Mouse (Mus musculus): Measurements from ENCODE around the gene Olfr54. TPM values are rescaled to one million over a fixed set of nuclear protein-coding genes. Genes with fewer than 3 reads are reported as not detected.
"Not testable (repeated sequence)": the region's sequence is repeated elsewhere in the genome, so short reads cannot be mapped to it uniquely, and the experiment has no call there.

Gene Olfr54
- not detected in 2 replicates for polyA plus RNA-seq (2014; fragmentation: Nextera tagmentation; extraction: Ambion mirVana)

DNA sequence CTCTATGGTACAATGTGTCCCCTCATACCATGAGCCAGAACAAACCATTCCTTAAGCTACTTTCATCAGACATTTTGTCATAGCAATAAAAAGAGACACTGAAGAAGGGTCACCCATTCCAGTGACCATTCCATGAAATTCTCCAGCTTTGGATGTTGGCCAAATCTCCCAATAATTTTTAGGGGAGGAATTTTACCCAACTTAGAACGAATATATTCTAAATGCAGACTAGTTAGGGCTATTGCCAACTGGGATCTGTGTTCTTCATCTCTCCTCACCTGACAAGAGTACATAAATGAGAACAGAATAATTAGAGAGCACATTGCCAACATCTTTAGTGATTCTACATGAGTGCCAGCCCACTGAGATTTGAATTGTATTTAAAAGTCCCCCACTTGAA is at the start of gene Olfr54:
Gene Olfr54 (plus strand): TSS at position 301 of the 400 bp plus-strand sequence.
- H3K9me3 ChIP-seq (replicated peaks; ENCODE audit: control insufficient read depth, low read length): no peaks in the 10 kb centered on the region
- no peak within 1 kb of the TSS for H3K27ac ChIP-seq (ENCODE audit: low read depth, low read length)
- no peaks in the 10 kb centered on the region for H3K36me3 ChIP-seq (ENCODE audit: control insufficient read depth, insufficient read depth, low read length)
- no peaks in the 10 kb centered on the region for H3K27me3 ChIP-seq (replicated peaks; ENCODE audit: control insufficient read depth, insufficient read depth, low read length)
- no peak within 1 kb of the TSS for H3K4me3 ChIP-seq (ENCODE audit: low read depth, low read length)
- no peaks in the 10 kb centered on the region for H3K4me1 ChIP-seq (ENCODE audit: control insufficient read depth, insufficient read depth, low read length)
- WGBS: 88% methylated on average over 1 of the region's 1 CpGs
- no peak within 1 kb of the TSS for H3K4me2 ChIP-seq (ENCODE audit: low read length)
- ATAC-seq: no peak
- DNase-seq (ENCODE audit: low spot score): no peak
- no peak within 1 kb of the TSS for H3K9ac ChIP-seq (ENCODE audit: low read length)

DNA sequence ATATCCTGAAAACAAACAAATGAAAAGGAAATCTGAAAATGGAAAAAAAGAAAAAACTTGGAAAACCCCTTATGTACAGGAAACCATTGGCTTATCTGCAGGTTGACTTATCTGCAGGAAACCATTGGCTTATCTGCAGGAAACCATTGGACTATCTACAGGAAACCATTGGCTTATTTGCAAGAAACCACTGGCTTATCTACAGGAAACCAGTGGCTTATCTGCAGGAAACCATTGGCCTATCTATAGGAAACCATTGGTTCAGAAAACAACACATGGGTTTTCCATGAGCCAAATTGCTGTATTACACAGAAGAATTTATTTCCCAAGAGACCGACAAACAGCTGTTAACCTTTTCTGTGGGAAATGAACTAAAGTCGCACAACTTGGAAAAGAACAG is 49.1 kb upstream of the Olfr54 start:
- Histone ChIP-seq H3K4me3 (ENCODE audit: low read depth, low read length) (no peak overlapping the region), H3K9me3 (replicated peaks; ENCODE audit: control insufficient read depth, low read length) (no peaks in the 10 kb centered on the region), H3K4me2 (ENCODE audit: low read length) (no peak overlapping the region), H3K9ac (ENCODE audit: low read length) (no peak overlapping the region), H3K27me3 (replicated peaks; ENCODE audit: control insufficient read depth, insufficient read depth, low read length) (no peaks in the 10 kb centered on the region), H3K27ac (ENCODE audit: low read depth, low read length) (no peak overlapping the region), H3K36me3 (ENCODE audit: control insufficient read depth, insufficient read depth, low read length) (no peaks in the 10 kb centered on the region), H3K4me1 (ENCODE audit: control insufficient read depth, insufficient read depth, low read length) (no peaks in the 10 kb centered on the region)
- DNase-seq (ENCODE audit: low spot score) (no peak), ATAC-seq (no peak)
- 82% methylated on average over 2 of the region's 2 CpGs for WGBS

DNA sequence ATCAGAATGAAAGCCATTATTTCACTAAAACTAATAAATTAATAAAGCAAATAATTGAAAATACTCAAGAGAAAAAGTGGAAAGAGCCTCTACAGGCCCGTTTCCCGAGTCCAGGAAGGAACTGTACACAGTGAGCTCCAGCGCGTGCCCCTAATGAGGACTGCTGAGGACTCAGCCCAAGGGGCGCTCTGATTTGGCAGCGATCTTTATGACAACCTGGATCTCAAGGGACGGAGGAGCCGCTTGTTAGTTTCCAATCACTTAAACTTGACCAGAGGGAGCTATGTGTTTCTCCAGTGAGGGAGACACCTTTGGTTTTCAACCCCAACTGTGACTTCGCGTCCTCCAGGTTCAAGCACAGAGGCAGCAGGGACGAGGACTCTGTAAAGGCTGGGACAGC is 47.8 kb upstream of the Olfr54 start, which contains the start of gene Olfr1378:
Gene Olfr1378 (plus strand): TSS at position 301 of the 400 bp plus-strand sequence.
- H3K4me1 ChIP-seq (ENCODE audit: control insufficient read depth, insufficient read depth, low read length): no peaks in the 10 kb centered on the region
- H3K9me3 ChIP-seq (replicated peaks; ENCODE audit: control insufficient read depth, low read length): no peaks in the 10 kb centered on the region
- no peak within 1 kb of the TSS for H3K9ac ChIP-seq (ENCODE audit: low read length)
- 87% methylated on average over 11 of the region's 11 CpGs for WGBS
- ATAC-seq: no peak
- H3K27me3 ChIP-seq (replicated peaks; ENCODE audit: control insufficient read depth, insufficient read depth, low read length): no peaks in the 10 kb centered on the region
- no peak within 1 kb of the TSS for H3K4me2 ChIP-seq (ENCODE audit: low read length)
- H3K27ac ChIP-seq (ENCODE audit: low read depth, low read length): no peak within 1 kb of the TSS
- no peak within 1 kb of the TSS for H3K4me3 ChIP-seq (ENCODE audit: low read depth, low read length)
- no peak for DNase-seq (ENCODE audit: low spot score)
- H3K36me3 ChIP-seq (ENCODE audit: control insufficient read depth, insufficient read depth, low read length): no peaks in the 10 kb centered on the region

DNA sequence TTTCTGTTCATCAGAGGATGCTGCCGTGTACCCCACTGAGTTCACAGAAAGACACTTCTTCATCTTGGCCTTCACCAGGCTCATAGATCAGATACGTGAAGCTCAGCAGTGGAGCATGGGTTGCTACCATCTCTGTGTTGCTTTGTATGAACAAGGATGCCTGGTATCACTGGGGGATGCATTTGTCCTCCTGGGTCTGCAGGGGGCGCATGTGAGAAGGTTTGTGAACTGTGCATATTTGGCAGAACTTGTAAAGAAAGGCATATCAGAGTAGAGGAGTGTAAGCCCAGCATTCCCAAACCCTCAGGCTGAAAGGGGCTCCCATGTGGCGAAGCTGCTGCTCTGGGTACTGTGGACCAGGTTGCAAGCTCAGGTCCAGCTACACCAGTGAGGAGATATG is 36.8 kb upstream of the Olfr54 start:
- H3K9me3 ChIP-seq (replicated peaks; ENCODE audit: control insufficient read depth, low read length): no peaks in the 10 kb centered on the region
- no peak overlapping the region for H3K4me2 ChIP-seq (ENCODE audit: low read length)
- no peak for DNase-seq (ENCODE audit: low spot score)
- no peaks in the 10 kb centered on the region for H3K27me3 ChIP-seq (replicated peaks; ENCODE audit: control insufficient read depth, insufficient read depth, low read length)
- ATAC-seq: no peak
- H3K36me3 ChIP-seq (ENCODE audit: control insufficient read depth, insufficient read depth, low read length): no peaks in the 10 kb centered on the region
- no peak overlapping the region for H3K9ac ChIP-seq (ENCODE audit: low read length)
- WGBS: 64% methylated on average over 4 of the region's 4 CpGs
- H3K4me1 ChIP-seq (ENCODE audit: control insufficient read depth, insufficient read depth, low read length): no peaks in the 10 kb centered on the region
- no peak overlapping the region for H3K4me3 ChIP-seq (ENCODE audit: low read depth, low read length)
- no peak overlapping the region for H3K27ac ChIP-seq (ENCODE audit: low read depth, low read length)

DNA sequence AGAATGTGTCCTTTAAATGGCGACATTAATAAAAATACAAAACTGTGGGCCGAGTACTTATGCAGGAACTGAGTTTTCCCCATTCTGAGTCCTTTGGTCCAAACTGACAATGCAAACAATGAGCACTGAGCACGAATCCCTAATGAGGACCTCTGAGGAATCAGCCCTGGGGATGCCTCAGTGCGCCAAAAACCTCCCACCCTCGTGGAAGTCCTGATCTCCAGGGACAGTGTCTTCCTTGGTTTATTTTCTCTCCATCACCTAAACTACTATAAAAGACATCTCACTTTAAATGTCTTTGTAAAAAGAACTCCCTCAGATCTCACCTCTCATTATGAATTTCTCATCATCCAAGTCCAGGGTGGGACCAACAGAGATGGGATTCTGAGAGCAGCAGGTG is 32.4 kb upstream of the Olfr54 start, which contains the start of gene Olfr1377:
Gene Olfr1377 (plus strand): TSS at position 301 of the 400 bp plus-strand sequence.
- H3K9me3 ChIP-seq (replicated peaks; ENCODE audit: control insufficient read depth, low read length): no peaks in the 10 kb centered on the region
- H3K9ac ChIP-seq (ENCODE audit: low read length): no peak within 1 kb of the TSS
- H3K27ac ChIP-seq (ENCODE audit: low read depth, low read length): no peak within 1 kb of the TSS
- no peak within 1 kb of the TSS for H3K4me3 ChIP-seq (ENCODE audit: low read depth, low read length)
- H3K36me3 ChIP-seq (ENCODE audit: control insufficient read depth, insufficient read depth, low read length): no peaks in the 10 kb centered on the region
- 67% methylated on average over 5 of the region's 5 CpGs for WGBS
- no peak within 1 kb of the TSS for H3K4me2 ChIP-seq (ENCODE audit: low read length)
- DNase-seq (ENCODE audit: low spot score) (no peak), ATAC-seq (no peak)
- no peaks in the 10 kb centered on the region for H3K27me3 ChIP-seq (replicated peaks; ENCODE audit: control insufficient read depth, insufficient read depth, low read length)
- H3K4me1 ChIP-seq (ENCODE audit: control insufficient read depth, insufficient read depth, low read length): no peaks in the 10 kb centered on the region

DNA sequence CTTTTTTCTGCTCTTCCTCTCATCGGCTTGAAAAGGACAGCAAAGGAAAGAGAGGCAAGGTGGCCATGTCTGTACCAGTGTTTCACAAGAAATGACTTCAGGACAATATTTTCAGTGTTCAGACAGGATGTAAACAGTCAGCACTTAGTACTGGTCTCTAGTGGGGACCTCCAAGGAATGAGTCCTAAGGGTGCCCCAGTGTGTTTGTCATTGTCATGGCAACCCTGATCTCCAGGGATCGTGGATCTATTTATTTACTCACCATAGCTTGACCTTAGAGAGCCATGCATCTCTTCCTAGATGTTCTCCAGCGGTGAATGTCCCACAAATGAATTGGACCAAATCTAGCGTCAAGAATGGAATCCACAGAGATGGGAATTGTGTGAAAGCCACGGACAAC is 10.7 kb upstream of the Olfr54 start, which contains the start of gene Olfr51:
Gene Olfr51 (plus strand): TSS at position 301 of the 400 bp plus-strand sequence.
- no peaks in the 10 kb centered on the region for H3K9me3 ChIP-seq (replicated peaks; ENCODE audit: control insufficient read depth, low read length)
- 84% methylated on average over 5 of the region's 5 CpGs for WGBS
- no peak within 1 kb of the TSS for H3K27ac ChIP-seq (ENCODE audit: low read depth, low read length)
- no peak within 1 kb of the TSS for H3K4me2 ChIP-seq (ENCODE audit: low read length)
- no peak for ATAC-seq
- no peak within 1 kb of the TSS for H3K9ac ChIP-seq (ENCODE audit: low read length)
- no peaks in the 10 kb centered on the region for H3K4me1 ChIP-seq (ENCODE audit: control insufficient read depth, insufficient read depth, low read length)
- H3K27me3 ChIP-seq (replicated peaks; ENCODE audit: control insufficient read depth, insufficient read depth, low read length): no peaks in the 10 kb centered on the region
- H3K36me3 ChIP-seq (ENCODE audit: control insufficient read depth, insufficient read depth, low read length): no peaks in the 10 kb centered on the region
- H3K4me3 ChIP-seq (ENCODE audit: low read depth, low read length): no peak within 1 kb of the TSS
- DNase-seq (ENCODE audit: low spot score): no peak

DNA sequence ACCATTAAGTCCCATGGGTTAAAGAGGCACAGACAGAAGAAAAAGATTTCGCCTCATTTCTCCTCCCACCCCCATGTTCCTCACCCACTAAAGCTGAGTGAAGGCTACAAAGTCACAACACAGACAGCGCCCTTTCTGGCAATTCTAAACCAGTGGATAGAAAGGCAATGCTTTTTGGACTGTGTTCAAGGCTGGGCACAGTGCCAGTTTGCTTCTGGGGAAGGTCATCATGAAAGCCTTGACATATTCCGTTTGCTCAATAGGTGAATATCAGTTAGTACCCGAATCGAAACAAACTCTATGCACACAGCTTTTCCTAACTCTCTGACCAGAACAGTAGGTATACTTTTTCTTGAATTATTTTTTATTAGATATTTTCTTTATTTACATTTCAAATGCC is 2.2 kb upstream of the Olfr54 start:
- H3K9me3 ChIP-seq (replicated peaks; ENCODE audit: control insufficient read depth, low read length): no peaks in the 10 kb centered on the region
- ATAC-seq (no peak), DNase-seq (ENCODE audit: low spot score) (peak; percentile 1)
- WGBS: 67% methylated on average over 5 of the region's 5 CpGs
- no peak overlapping the region for H3K4me2 ChIP-seq (ENCODE audit: low read length)
- no peaks in the 10 kb centered on the region for H3K4me1 ChIP-seq (ENCODE audit: control insufficient read depth, insufficient read depth, low read length)
- H3K27ac ChIP-seq (ENCODE audit: low read depth, low read length): no peak overlapping the region
- H3K36me3 ChIP-seq (ENCODE audit: control insufficient read depth, insufficient read depth, low read length): no peaks in the 10 kb centered on the region
- no peaks in the 10 kb centered on the region for H3K27me3 ChIP-seq (replicated peaks; ENCODE audit: control insufficient read depth, insufficient read depth, low read length)
- no peak overlapping the region for H3K4me3 ChIP-seq (ENCODE audit: low read depth, low read length)
- H3K9ac ChIP-seq (ENCODE audit: low read length): no peak overlapping the region

DNA sequence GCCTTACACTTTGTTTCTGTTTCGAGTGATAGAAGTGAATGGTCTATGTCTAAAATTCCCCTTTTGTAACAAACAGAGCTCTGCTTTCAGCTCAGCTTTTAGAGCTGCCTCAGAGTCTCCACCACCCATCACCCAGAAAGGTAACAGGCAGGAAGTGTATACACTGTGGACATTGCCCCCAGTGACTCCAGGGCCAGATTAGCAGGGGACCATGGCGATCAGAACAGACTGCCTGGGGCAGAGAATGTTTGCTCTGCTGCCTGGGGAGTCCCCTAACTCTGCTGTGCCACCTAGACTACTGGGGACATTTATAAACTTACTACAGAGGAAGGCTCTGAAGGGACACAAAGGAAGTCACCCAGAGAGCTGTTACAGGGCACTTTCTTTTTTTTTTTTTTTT is 2.3 kb downstream of the Olfr54 start:
- H3K4me1 ChIP-seq (ENCODE audit: control insufficient read depth, insufficient read depth, low read length): no peaks in the 10 kb centered on the region
- WGBS: 40% methylated on average over 2 of the region's 2 CpGs
- no peak overlapping the region for H3K9ac ChIP-seq (ENCODE audit: low read length)
- H3K36me3 ChIP-seq (ENCODE audit: control insufficient read depth, insufficient read depth, low read length): no peaks in the 10 kb centered on the region
- no peaks in the 10 kb centered on the region for H3K27me3 ChIP-seq (replicated peaks; ENCODE audit: control insufficient read depth, insufficient read depth, low read length)
- no peak overlapping the region for H3K27ac ChIP-seq (ENCODE audit: low read depth, low read length)
- no peak overlapping the region for H3K4me3 ChIP-seq (ENCODE audit: low read depth, low read length)
- no peak overlapping the region for H3K4me2 ChIP-seq (ENCODE audit: low read length)
- H3K9me3 ChIP-seq (replicated peaks; ENCODE audit: control insufficient read depth, low read length): no peaks in the 10 kb centered on the region
- ATAC-seq (no peak), DNase-seq (ENCODE audit: low spot score) (no peak)

DNA sequence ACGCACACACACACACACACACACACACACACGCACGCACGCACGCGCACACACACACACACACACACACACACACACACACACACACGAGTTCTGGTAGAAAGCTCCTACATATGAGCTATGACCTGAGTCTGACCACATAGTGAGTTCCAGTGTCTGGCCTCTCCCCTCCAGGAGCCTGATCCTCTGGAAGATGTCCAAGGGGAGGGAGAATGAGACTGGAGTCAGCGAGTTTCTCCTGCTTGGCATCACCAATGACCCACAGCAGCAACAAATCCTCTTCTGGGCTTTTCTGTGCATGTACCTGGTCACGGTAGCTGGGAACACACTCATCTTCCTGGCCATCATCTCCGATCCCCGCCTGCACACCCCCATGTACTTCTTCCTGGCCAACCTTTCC is 12.8 kb downstream of the Olfr54 start:
- not testable (repeated sequence) for ATAC-seq; DNase-seq (ENCODE audit: low spot score); H3K9me3 ChIP-seq (replicated peaks; ENCODE audit: control insufficient read depth, low read length); H3K9ac ChIP-seq (ENCODE audit: low read length); H3K27ac ChIP-seq (ENCODE audit: low read depth, low read length); H3K27me3 ChIP-seq (replicated peaks; ENCODE audit: control insufficient read depth, insufficient read depth, low read length); H3K4me3 ChIP-seq (ENCODE audit: low read depth, low read length); H3K4me2 ChIP-seq (ENCODE audit: low read length); H3K36me3 ChIP-seq (ENCODE audit: control insufficient read depth, insufficient read depth, low read length); H3K4me1 ChIP-seq (ENCODE audit: control insufficient read depth, insufficient read depth, low read length)
- 88% methylated on average over 10 of the region's 11 CpGs for WGBS
